Mouse (Mus musculus): ENCODE data around the gene Camta2. TPM values are rescaled to one million over a fixed set of nuclear protein-coding genes. Genes with fewer than 3 reads are reported as not detected.

Camta2 gene
- polyA plus RNA-seq, 2 experiments: 2.1 to 2.7 TPM

DNA sequence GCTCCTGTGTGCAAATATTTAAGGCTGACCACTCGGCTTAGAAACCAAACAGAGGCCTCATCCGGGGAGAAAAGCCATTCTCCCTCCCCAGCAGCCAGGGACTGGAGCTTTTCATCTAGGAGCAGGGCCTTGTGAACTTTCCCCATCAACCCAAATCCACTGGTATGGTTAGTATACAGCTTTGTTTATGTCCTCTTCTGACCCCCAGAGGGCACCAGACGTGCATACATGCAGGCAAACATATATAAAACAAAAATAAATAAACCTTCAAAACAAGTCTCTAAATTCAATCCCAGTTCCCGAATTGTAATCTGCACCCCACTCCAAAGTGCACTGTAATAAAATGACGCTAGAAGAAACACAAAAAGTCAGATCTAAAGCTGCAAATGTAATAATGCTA, 58.3 kb downstream of the Camta2 start:
- H3K27me3 ChIP-seq (ENCODE audit: control insufficient read depth, insufficient read depth, low read length): no peaks in the 10 kb centered on the region
- peak; percentile 62 for TF ChIP-seq CTCF (IDR thresholded peaks at IDR 0.05; ENCODE audit: low read depth)
- no peak for TF ChIP-seq EP300 (IDR thresholded peaks at IDR 0.05; ENCODE audit: low read depth)
- DNase-seq (ENCODE audit: low read depth in 3 of 3, low spot score in 3 of 3): no peak
- no peak overlapping the region for H3K4me3 ChIP-seq (ENCODE audit: insufficient read depth in 1 of 2, low read depth in 2 of 2, low read length in 2 of 2)
- H3K9me3 ChIP-seq (ENCODE audit: control insufficient read depth, low read length): no peaks in the 10 kb centered on the region
- no peak overlapping the region for H3K4me2 ChIP-seq (ENCODE audit: low read depth)
- WGBS (ENCODE audit: insufficient replicate concordance): 32% methylated on average over 5 of the region's 5 CpGs
- peaks cover 3 to 4% of the 10 kb centered on the region in 2 experiments; a peak in 2 of 4 replicates for H3K4me1 ChIP-seq (replicated peaks; ENCODE audit: control insufficient read depth in 2 of 2, insufficient read depth in 2 of 2, low read length in 1 of 2)
- no peak overlapping the region for H3K27ac ChIP-seq
- no peak for ATAC-seq (ENCODE audit: insufficient read depth)
- H3K36me3 ChIP-seq (replicated peaks; ENCODE audit: control insufficient read depth, insufficient read depth, low read depth): no peaks in the 10 kb centered on the region
- no peak overlapping the region for H3K9ac ChIP-seq (replicated peaks)

DNA sequence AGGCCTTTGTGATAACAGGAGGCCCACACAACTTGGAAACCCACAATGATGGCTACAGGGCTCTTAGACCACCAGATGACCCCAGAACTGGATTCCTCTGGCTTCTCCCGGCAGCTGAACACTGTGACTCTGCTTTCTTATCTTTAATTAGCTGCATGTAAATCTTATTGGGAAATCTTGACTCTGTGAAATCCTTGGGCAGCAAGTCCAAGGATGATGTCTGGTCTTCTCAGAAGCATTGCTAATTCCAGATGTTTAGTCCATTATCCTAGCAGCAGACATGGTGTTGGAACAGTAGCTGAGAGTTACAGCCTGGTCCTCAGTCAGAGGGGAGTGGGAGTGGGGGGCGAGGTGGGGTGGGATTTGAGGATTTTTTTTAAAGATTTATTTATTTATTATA, 59.5 kb downstream of the Camta2 start:
- TF ChIP-seq EP300 (IDR thresholded peaks at IDR 0.05; ENCODE audit: low read depth) (no peak), CTCF (IDR thresholded peaks at IDR 0.05; ENCODE audit: low read depth) (no peak)
- Histone ChIP-seq H3K4me3 (ENCODE audit: insufficient read depth in 1 of 2, low read depth in 2 of 2, low read length in 2 of 2) (no peak overlapping the region), H3K4me1 (replicated peaks; ENCODE audit: control insufficient read depth in 2 of 2, insufficient read depth in 2 of 2, low read length in 1 of 2) (peaks cover 3 to 4% of the 10 kb centered on the region in 2 experiments; a peak in 2 of 4 replicates), H3K36me3 (replicated peaks; ENCODE audit: control insufficient read depth, insufficient read depth, low read depth) (no peaks in the 10 kb centered on the region), H3K9me3 (ENCODE audit: control insufficient read depth, low read length) (no peaks in the 10 kb centered on the region), H3K9ac (replicated peaks) (no peak overlapping the region), H3K27me3 (ENCODE audit: control insufficient read depth, insufficient read depth, low read length) (no peaks in the 10 kb centered on the region), H3K4me2 (ENCODE audit: low read depth) (no peak overlapping the region), H3K27ac (no peak overlapping the region)
- ATAC-seq (ENCODE audit: insufficient read depth) (no peak), DNase-seq (ENCODE audit: low read depth in 3 of 3, low spot score in 3 of 3) (no peak)
- WGBS (ENCODE audit: insufficient replicate concordance): 44% methylated on average over 2 of the region's 2 CpGs

- DNase-seq (ENCODE audit: low read depth in 3 of 3, low spot score in 3 of 3) (no peak), ATAC-seq (ENCODE audit: insufficient read depth) (no peak)
- 51% methylated on average over 4 of the region's 4 CpGs for WGBS (ENCODE audit: insufficient replicate concordance)
- no peak for TF ChIP-seq CTCF (IDR thresholded peaks at IDR 0.05; ENCODE audit: low read depth)
- H3K4me3 ChIP-seq (ENCODE audit: insufficient read depth in 1 of 2, low read depth in 2 of 2, low read length in 2 of 2): no peak overlapping the region
- no peak overlapping the region for H3K4me2 ChIP-seq (ENCODE audit: low read depth)
- no peaks in the 10 kb centered on the region for H3K36me3 ChIP-seq (replicated peaks; ENCODE audit: control insufficient read depth, insufficient read depth, low read depth)
- no peaks in the 10 kb centered on the region for H3K9me3 ChIP-seq (ENCODE audit: control insufficient read depth, low read length)
- H3K4me1 ChIP-seq (replicated peaks; ENCODE audit: control insufficient read depth in 2 of 2, insufficient read depth in 2 of 2, low read length in 1 of 2): peaks cover 3 to 8% of the 10 kb centered on the region in 2 experiments; a peak in 2 of 4 replicates
- no peak overlapping the region for H3K27ac ChIP-seq
- H3K27me3 ChIP-seq (ENCODE audit: control insufficient read depth, insufficient read depth, low read length): no peaks in the 10 kb centered on the region
- H3K9ac ChIP-seq (replicated peaks): no peak overlapping the region
These were observed 61.0 kb downstream of the Camta2 start for GRCm38 (mm10) chr11:70626877-70627276.

DNA sequence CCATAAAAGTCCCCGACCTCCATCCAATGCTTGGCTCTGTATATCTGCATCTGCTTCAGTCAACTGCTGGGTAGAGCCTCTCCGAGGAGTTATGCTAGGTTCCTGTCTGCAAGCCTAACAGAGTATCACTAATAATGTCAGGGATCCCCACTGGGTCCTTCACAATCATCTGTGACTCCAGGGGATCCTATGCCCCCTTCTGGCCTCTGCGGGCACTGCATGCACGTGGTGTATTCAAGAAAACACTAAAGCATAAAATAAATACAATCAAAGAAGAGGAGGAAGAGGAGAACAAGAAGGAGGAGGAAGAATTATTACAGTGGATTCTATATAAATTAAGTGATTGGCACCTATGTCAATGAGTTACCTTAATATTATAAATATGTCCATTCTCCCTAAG, 62.4 kb downstream of the Camta2 start:
- ATAC-seq (ENCODE audit: insufficient read depth): no peak
- Histone ChIP-seq H3K27ac (no peak overlapping the region), H3K4me1 (replicated peaks; ENCODE audit: control insufficient read depth in 2 of 2, insufficient read depth in 2 of 2, low read length in 1 of 2) (peaks cover 3 to 6% of the 10 kb centered on the region in 2 experiments; a peak in 2 of 4 replicates), H3K36me3 (replicated peaks; ENCODE audit: control insufficient read depth, insufficient read depth, low read depth) (no peaks in the 10 kb centered on the region), H3K9ac (replicated peaks) (no peak overlapping the region), H3K27me3 (ENCODE audit: control insufficient read depth, insufficient read depth, low read length) (no peaks in the 10 kb centered on the region), H3K9me3 (ENCODE audit: control insufficient read depth, low read length) (no peaks in the 10 kb centered on the region), H3K4me2 (ENCODE audit: low read depth) (no peak overlapping the region), H3K4me3 (ENCODE audit: insufficient read depth in 1 of 2, low read depth in 2 of 2, low read length in 2 of 2) (no peak overlapping the region)
- 26% methylated on average over 4 of the region's 4 CpGs for WGBS (ENCODE audit: insufficient replicate concordance)
- DNase-seq (ENCODE audit: low read depth in 3 of 3, low spot score in 3 of 3): no peak
- TF ChIP-seq CTCF (IDR thresholded peaks at IDR 0.05; ENCODE audit: low read depth) (peak; percentile 83), EP300 (IDR thresholded peaks at IDR 0.05; ENCODE audit: low read depth) (no peak)

DNA sequence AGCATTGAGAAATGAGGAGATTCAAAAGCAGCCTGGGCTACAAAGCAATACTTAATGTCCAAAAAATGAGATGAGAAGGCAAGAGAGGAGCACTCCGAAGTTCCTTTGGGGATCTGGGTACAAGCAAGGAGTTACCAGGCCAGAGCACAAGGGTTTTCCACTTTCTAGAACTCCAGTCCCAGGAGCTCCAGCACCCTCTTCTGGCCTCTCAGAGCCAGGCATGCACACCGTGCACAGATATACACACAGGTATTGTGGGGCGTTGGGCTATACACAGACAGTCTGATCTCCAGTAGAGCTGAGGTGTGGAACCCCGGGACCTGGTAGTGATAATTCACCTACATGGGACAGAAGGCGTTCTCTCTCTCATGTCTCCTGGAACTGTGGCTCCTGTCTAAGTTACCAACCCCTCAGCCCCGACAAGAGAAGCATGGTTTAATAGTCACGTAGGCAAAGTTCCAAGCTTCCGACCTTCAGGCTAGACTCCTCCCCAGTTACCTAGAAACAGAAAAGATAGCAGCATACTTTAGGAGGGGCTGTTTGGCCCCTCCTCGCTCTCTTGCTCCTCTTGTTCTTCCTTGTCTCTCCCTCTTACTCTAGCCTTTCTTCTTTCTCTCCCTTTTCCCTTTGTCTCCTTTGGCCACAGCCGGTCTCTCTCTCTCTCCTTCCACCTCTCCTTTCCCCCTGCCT, 64.7 kb downstream of the Camta2 start:
- Histone ChIP-seq H3K4me2 (ENCODE audit: low read depth) (no peak overlapping the region), H3K36me3 (replicated peaks; ENCODE audit: control insufficient read depth, insufficient read depth, low read depth) (no peaks in the 10 kb centered on the region), H3K4me3 (ENCODE audit: insufficient read depth in 1 of 2, low read depth in 2 of 2, low read length in 2 of 2) (no peak overlapping the region), H3K27me3 (ENCODE audit: control insufficient read depth, insufficient read depth, low read length) (no peaks in the 10 kb centered on the region), H3K27ac (no peak overlapping the region), H3K4me1 (replicated peaks; ENCODE audit: control insufficient read depth in 2 of 2, insufficient read depth in 2 of 2, low read length in 1 of 2) (0 out of 4 replicates have a peak, but pooled peaks cover 0 to 4% of the 10 kb centered on the region in 2 experiments), H3K9ac (replicated peaks) (no peak overlapping the region), H3K9me3 (ENCODE audit: control insufficient read depth, low read length) (no peaks in the 10 kb centered on the region)
- no peak for DNase-seq (ENCODE audit: low read depth in 3 of 3, low spot score in 3 of 3)
- ATAC-seq (ENCODE audit: insufficient read depth): no peak
- 68% methylated on average over 10 of the region's 10 CpGs for WGBS (ENCODE audit: insufficient replicate concordance)
- TF ChIP-seq CTCF (IDR thresholded peaks at IDR 0.05; ENCODE audit: low read depth) (peak; percentile 55), EP300 (IDR thresholded peaks at IDR 0.05; ENCODE audit: low read depth) (no peak)
